Mouse (Mus musculus) liver (tissue): ENCODE data around the gene Sec16b.

Source experiments
- DNase-seq: peaks from one replicate; pipeline ENCODE4 v3.0.0-alpha.2; 2020; ENCODE audit warnings: mixed read lengths

The Sec16b gene

DNA sequence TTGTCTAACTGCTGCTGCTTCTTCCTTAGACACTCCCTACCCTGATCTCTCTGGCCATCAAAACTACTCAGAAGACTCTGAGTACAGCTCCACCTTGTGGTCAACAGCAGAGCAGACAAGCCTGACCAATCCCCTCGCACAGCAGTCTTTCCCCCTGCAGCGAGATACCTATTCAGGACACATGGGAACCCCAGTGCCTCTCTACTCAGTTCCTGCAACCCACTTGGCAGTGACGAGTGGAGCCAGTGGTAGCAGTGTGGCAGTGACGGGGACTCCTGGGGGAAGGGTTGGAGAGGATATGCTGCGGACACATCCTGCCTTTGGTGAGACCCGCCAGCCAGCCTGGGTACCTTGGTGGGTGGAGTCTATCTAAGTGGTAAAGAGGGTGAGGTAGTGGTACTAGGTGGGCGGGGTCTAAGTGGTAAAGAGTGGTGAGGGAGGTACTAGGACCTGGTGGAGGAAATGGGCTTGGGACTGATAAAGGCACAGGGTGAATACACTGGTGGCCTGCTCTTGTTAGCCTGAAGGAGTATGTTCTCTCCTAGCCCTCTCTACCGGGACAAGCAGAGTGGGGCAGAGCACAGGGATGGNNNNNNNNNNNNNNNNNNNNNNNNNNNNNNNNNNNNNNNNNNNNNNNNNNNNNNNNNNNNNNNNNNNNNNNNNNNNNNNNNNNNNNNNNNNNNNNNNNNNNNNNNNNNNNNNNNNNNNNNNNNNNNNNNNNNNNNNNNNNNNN lies 54.3 kb downstream of the Sec16b start:
- no peak for DNase-seq

DNA sequence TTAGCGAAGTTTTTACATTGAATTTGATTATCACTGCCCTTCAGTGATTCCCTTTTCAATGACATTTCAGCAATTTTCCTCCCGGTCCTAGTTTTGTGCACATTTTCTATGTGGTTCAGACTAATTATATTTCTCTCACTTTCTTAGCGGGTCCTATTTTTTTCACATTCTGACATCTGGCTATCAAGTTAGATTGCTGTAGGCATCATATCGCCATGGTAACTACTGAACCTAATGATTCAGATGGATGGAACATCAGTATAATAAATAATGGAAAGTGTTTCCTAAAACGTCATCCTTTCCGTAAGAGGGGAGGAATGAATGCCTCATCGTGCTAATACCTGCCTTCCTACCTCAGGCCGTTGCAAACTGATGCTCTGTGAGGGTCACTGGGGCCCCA lies 61.3 kb downstream of the Sec16b start:
- no peak for DNase-seq

DNA sequence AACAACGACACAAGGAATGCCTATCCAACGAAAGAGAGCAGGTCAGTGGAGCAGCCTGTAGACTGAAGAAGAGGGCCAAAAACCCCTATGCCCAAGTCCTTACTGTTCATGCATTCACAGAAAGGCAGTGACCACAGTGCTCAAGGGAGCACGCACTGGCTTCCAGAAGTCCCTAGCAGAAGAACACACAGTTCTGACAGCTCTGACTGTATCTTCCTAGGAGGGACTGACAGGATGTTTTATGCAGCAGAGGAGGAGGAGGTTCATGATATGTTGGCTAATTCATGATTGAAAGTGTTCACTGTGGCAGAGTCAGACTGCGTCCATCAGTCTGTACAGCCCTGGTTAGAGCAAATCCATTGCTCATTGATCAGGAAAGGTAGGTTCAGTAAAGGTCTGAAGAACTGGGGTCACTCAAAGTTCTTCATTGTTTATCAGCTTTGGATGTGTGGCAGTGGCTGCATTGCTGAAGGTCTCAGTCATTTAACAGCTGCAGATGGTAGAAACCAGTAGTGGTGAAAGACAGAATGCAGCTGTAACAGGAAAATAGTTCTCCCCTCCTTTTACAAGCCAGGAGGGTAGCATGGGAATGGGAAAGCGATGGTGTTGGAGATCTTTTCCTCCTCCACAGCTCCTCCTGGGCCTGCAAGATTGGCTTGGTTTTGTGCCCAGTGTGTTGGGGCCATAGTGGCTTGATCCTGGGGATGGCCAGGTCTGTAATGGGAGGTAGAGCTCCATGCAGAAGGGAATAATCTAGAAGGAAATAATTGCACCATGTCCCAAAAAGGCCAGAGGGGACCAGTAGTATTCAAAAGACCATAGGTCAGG lies 62.9 kb downstream of the Sec16b start:
- no peak for DNase-seq

DNA sequence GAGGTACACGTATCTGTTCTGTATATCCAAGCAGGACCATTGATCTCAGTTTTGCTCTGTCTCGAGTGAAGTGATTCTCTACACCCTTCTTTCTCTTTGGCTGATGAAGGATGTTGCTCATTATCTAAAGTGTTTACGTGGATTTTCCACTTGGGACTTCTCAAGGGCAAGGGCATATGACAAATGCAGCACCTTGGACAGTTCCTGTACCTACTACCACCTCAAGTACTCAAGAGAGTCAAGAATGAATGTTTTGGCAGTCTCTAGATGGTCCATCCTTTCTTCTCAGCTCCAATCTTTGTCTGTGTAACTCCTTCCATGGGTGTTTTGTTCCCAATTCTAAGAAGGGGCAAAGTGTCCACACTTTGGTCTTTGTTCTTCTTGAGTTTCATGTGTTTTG lies 68.8 kb downstream of the Sec16b start:
- DNase-seq, result no peak

DNA sequence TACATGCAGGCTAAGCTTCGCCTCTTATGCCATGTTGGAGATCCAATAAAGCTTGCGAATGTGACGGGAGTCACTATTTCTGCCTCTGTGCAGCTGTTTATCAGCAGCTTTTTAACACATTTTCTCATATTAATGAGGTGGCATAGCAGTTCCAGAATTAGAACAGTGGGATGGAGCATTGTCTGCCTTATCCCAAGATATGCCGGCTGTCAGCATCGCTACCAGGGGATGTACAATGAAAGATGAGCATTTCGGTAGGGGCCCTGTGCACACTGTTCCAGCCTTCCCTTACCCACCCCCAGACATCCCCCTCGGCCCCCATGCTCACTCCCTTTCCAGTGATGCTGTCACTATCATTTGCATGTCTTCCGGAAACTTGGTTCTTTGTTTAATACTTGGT lies 71.8 kb downstream of the Sec16b start:
- DNase-seq, result no peak

DNA sequence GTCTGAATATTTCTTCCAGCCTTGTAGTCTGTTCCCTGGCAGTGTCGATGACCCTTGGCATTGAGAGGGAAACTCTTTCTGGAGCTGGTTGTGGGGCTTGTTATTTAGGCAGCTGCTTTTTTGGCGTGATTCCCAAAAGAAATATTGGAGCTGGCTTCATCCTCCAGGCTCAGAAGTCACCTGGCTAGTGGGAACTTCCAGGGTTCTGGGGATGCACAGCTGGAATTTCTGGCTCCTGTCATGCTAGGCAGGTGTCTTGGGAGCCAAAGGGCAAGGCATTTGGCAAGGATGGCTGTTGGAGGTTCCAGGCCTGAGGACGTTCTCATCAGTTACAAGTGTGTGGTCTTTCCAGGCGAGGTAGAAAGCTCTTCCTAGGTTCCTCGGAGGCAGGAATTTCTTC lies 80.0 kb downstream of the Sec16b start:
- no peak for DNase-seq

DNA sequence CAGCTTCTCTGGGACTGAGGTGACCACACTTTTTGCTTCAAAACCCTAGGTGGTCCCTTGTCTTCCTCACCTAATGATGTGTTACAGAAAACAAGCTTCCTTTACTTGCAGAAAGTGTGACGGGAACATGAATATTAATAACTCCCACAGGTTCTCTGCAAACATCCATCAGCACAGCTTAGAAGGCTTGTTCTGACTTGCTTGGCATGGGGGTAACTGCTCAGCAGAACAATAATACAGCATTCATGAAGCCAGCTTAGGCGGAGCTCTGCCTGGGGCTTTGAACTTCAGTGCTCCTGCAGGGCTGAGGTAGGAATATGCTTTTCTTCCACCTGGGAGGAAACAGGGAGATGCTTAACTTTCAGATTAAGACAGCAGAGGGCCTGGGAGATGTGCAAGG lies 85.5 kb downstream of the Sec16b start:
- no peak for DNase-seq

DNA sequence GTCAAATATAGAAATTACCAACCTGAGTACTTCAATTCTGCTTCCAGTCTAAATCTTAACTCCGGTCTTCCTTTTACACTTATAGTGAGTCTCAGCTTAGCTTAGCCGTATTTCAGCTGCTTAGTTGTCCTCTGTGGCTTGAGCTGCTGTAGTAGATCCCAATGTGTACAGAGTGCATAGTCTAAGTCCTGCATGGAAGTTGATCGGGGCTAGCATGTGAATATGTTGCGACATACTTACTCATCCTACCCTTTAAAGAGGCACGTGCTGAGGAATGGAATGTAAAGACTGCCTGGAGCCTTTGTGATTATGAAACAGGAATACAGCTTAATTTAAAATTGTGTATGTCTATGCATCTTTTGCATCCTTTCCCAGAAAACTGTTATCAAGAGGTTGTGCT lies 88.0 kb downstream of the Sec16b start:
- no peak for DNase-seq

DNA sequence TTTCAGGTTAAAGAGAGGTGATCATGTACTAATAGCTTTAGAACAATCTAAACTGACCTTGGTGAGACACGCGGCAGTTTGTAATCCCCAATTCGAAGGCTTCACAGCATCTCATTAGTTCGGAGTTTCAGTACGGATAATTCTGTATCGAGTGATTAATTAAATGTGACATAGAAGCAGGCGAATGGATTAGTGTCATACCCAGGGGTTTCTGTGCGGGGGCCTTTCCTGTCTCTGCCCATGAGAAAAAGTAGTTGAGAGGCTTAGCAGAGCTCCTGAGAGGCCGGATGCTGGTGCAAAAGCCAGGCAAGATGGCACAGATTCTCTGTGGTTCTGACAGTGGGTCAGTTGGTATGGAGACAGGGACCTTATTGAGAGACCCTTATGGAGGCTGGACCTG lies 88.6 kb downstream of the Sec16b start:
- no peak for DNase-seq

DNA sequence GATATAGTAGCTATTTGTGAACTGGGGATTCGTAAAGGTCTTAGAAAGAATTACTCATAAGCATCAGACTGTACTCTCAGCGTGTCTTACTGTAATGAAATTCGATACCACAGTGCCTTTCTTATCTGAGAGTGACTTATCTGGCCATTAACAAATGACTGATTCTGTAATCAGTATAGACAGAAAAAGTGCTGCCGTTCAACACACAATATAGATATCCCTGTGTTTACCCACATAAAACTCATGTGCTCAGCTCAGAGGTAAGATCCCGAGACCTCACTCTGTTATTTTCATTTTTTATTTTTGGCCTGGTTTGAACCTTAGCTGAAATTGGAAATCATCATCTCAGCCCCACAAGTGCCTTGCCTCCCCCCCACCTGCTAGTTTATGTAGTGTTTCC lies 98.0 kb downstream of the Sec16b start:
- no peak for DNase-seq
